Mouse (Mus musculus) neural tube, embryonic 11.5 days (tissue): ENCODE measurements around the gene Sult2b1. TPM values are rescaled to one million over a fixed set of nuclear protein-coding genes. Genes with fewer than 3 reads are reported as not detected.

Experiments
- ATAC-seq: fragments of 200-750 bp; cut with Nextera tagmentation; 2 replicates; pipeline ENCODE4 v1.8.0; 2017; ENCODE audit warnings: moderate number of reproducible peaks, mild to moderate bottlenecking, moderate TSS enrichment, moderate library complexity; ENCODE audit not compliant: insufficient read depth, low FRiP score, low TSS enrichment
- DNase-seq: peaks from one replicate; pipeline ENCODE4 v3.0.0-alpha.2; 2015; ENCODE audit warnings: low spot score
- H3K27ac ChIP-seq: fragments of 300-500 bp; sonication (generic); 2 replicates; pipeline ENCODE4 v1.5.1; 2014; ENCODE audit warnings: low read depth, mild to moderate bottlenecking, low read length
- H3K27me3 ChIP-seq: fragments of 300-500 bp; sonication (generic); 2 replicates; pipeline ENCODE4 v1.6.1; 2014; ENCODE audit warnings: mild to moderate bottlenecking, low read length, mixed read lengths; ENCODE audit not compliant: control insufficient read depth, insufficient read depth
- H3K36me3 ChIP-seq: fragments of 300-500 bp; sonication (generic); 2 replicates; pipeline ENCODE4 v1.6.1; 2014; ENCODE audit warnings: mild to moderate bottlenecking, low read length, moderate library complexity, mixed read lengths; ENCODE audit not compliant: control insufficient read depth, insufficient read depth
- H3K4me1 ChIP-seq: fragments of 300-500 bp; sonication (generic); 2 replicates; pipeline ENCODE4 v1.6.1; 2014; ENCODE audit warnings: low read length, mixed read lengths; ENCODE audit not compliant: control insufficient read depth, insufficient read depth
- H3K4me2 ChIP-seq: fragments of 300-500 bp; sonication (generic); 2 replicates; pipeline ENCODE4 v1.6.1; 2014; ENCODE audit warnings: low read depth, mild to moderate bottlenecking, moderate library complexity
- H3K4me3 ChIP-seq: fragments of 300-500 bp; sonication (generic); 2 replicates; pipeline ENCODE4 v1.5.1; 2014; ENCODE audit warnings: low read depth, low read length
- H3K9ac ChIP-seq: fragments of 300-500 bp; sonication (generic); 2 replicates; pipeline ENCODE4 v1.6.1; 2014; ENCODE audit warnings: mild to moderate bottlenecking, low read length
- H3K9me3 ChIP-seq: fragments of 300-500 bp; sonication (generic); 2 replicates; pipeline ENCODE4 v1.6.1; 2016; ENCODE audit warnings: low read length; ENCODE audit not compliant: control insufficient read depth
- WGBS: fragments of 180-500 bp; shearing (Covaris S2); extraction: QIAGEN DNeasy Blood & Tissue Kit; methylation state at CpG from one replicate; pipeline ENCODE4 v1.1.7; 2014; 5-methylcytosine and 5-hydroxymethylcytosine counted together
- polyA plus RNA-seq: library from polyadenylated mRNA; unstranded; fragments of >200 nt; fragmentation: Nextera tagmentation; extraction: Ambion mirVana; gene quantifications from 2 replicates; pipeline ENCODE4 v1.2.1, GENCODE M21; 2014

The Sult2b1 gene
- polyA plus RNA-seq, 1 experiment from 2014 or later, result 1.1 TPM

DNA sequence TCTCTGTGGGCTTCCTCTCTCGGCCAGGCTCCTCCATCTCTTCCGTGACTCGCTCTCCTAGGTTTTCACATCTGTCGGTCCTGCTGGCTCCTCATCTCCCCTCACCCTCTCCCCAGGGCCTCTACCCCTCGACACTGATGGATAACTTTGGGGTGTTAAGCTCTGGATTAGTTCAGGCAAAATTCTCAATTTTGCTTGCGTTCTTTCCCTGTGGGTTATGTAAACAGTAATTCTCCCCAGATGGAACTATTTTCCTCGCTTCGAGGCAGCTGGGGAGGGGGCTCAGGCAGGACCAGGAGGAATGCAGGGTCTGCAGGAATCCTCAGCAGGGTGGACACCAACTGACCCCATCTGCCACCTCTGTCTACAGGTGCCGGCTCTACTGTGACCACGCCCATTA, 98.7 kb downstream of the Sult2b1 start:
- DNase-seq (no peak), ATAC-seq (no peak)
- H3K4me3 ChIP-seq, result no peak overlapping the region
- H3K27ac ChIP-seq, result no peak overlapping the region
- no peak overlapping the region for H3K9ac ChIP-seq
- H3K27me3 ChIP-seq, result no peaks in the 10 kb centered on the region
- H3K36me3 ChIP-seq, result no peaks in the 10 kb centered on the region
- no peak overlapping the region for H3K4me2 ChIP-seq
- WGBS, result 46% methylated on average over 10 of the region's 10 CpGs
- H3K4me1 ChIP-seq, result peaks cover 19% of the 10 kb centered on the region
- H3K9me3 ChIP-seq, result no peaks in the 10 kb centered on the region

DNA sequence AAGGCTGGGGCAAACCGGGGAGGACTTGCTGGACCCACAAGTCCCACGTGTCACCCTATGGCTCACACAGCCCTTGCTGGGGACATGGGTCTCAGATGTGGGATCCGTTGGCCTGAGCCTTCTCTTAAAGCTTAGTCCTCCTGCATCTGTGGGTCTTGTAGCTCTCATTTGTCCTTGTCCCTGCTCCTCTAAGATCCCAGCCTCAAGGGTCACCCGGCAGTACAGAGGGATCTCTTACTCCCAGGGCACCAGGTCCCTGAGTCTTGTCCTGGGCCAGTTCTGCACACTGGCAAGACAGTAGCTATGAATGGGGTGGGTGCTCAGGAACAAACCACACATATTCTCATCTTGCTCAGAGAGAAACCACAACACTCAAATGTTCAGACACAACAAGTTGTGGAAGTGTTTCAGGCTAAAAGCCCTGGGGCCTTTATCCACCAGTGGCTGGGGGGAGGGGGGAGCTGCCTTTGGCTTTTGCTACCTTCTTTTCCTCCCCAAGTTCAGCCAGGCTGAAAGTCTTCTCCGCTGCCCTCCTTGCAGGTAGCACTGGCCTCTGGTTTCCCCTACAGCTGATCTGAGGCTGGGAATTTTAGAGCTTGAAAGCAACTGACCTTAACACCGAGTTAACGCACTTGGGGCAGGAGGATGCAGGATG, 100.9 kb downstream of the Sult2b1 start, which contains the start of gene Ntn5:
Gene Ntn5 (plus strand): TSS at position 627 of the 655 bp plus-strand sequence.
- H3K36me3 ChIP-seq, result no peaks in the 10 kb centered on the region
- 0 out of 2 replicates have a peak within 1 kb of the TSS, but pooled peaks have one; percentile 4 for H3K27ac ChIP-seq
- no peak within 1 kb of the TSS for H3K9ac ChIP-seq
- H3K4me2 ChIP-seq, result no peak within 1 kb of the TSS; the same call in 1 of the 2 replicates
- H3K27me3 ChIP-seq, result no peaks in the 10 kb centered on the region
- ATAC-seq, result no peak
- no peaks in the 10 kb centered on the region for H3K9me3 ChIP-seq
- peaks cover 15% of the 10 kb centered on the region for H3K4me1 ChIP-seq
- no peak for DNase-seq
- no peak within 1 kb of the TSS for H3K4me3 ChIP-seq
- 77% methylated on average over 7 of the region's 7 CpGs for WGBS

DNA sequence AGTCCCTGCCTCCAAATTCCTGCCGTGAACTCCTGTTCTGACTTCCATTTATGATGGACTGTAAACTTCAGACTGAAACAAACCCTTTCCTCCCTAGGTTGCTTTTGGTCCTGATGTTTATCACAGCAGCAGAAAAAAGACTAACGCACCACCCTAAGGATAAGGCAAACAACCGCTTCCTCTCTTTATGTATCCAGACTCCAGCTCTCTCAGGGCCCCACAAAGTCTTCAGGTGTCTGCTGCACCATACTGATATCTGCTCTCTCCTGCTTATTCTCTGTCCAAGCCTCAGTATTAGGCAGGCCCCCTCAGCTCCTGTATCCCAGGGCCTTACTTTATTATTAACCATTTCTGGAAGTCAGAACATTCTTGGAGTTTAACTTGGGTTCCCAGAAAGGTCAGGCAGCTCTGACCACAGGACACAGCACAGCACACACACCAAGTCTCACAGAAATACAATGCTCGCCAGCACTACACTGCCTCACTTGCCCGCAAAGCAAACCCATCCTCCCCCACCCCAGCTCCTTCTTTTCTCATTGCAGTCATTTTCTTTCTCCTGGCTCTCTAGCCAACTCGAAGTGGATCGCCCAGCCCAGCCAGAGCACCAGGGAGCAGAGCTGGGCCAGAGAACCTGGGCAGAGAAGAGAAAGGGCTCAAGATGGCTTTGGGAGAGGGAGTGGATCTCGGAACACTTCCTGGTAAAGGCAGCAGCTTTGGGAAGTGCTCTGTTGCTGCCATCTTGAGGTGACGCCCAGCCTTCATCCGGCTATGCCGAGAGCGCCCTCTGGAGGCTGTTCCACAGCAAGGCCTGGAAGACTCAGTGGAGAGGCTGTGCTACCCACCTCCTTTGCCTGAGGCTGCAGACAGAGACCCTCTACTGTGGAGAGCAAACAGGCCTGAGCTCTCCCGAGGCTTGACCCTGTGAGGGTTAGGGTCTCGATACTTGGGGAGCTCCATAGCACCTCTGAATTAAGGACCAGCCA, 102.0 kb downstream of the Sult2b1 start:
- no peak overlapping the region for H3K4me3 ChIP-seq
- H3K27ac ChIP-seq, result 0 out of 2 replicates have a peak overlapping the region, but pooled peaks have one; percentile 21
- ATAC-seq (peak; percentile 77), DNase-seq (peak; percentile 93)
- H3K36me3 ChIP-seq, result no peaks in the 10 kb centered on the region
- H3K9ac ChIP-seq, result peak overlapping the region; percentile 56
- H3K27me3 ChIP-seq, result no peaks in the 10 kb centered on the region
- WGBS, result 31% methylated on average over 14 of the region's 14 CpGs
- peaks cover 15% of the 10 kb centered on the region for H3K4me1 ChIP-seq
- peak overlapping the region; percentile 18 for H3K4me2 ChIP-seq
- no peaks in the 10 kb centered on the region for H3K9me3 ChIP-seq

DNA sequence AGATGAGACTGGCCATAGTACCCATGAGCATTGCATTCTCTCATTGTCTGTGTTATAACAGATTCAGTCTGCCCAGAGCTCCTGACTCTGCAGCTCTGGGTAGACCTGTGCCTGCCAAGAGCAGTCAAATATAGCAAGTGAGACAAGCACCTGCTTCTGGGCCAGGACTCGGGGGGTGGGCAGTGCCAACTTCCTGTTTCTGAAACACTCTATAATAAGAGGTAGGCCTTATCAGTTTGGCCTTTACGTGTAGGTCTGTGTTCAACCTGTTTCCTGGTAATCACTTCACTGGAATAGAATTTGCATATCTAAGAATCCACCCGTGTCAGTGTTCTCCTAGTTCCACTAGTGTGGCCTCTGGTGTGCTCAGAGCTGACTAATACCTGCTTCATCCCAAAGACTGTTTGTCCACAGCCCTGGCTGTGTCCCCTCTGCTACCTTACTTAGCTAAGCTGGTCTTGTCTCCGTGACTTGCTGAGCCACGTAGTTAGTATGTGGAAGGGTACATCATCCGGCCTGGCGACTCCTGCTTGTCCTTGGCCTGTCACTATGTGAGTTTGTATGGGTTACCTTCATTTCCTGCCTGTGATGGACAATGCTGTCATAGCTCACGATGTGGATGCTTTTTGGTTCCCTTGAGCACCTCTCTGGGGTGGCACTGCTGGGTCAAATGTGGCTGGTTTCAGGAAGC, 103.3 kb downstream of the Sult2b1 start:
- 88% methylated on average over 8 of the region's 8 CpGs for WGBS
- no peaks in the 10 kb centered on the region for H3K9me3 ChIP-seq
- no peaks in the 10 kb centered on the region for H3K36me3 ChIP-seq
- H3K27ac ChIP-seq, result no peak overlapping the region
- ATAC-seq (no peak), DNase-seq (no peak)
- no peak overlapping the region for H3K9ac ChIP-seq
- no peak overlapping the region for H3K4me2 ChIP-seq
- no peaks in the 10 kb centered on the region for H3K27me3 ChIP-seq
- H3K4me1 ChIP-seq, result peaks cover 6% of the 10 kb centered on the region
- H3K4me3 ChIP-seq, result no peak overlapping the region

Other genes starting within 250 kb of the Sult2b1 start
- gene Hsd17b14, start 229.8 kb downstream of the Sult2b1 start, polyA plus RNA-seq, result 0.78 and 1.1 TPM in 2 replicates
- 34.1 and 37.4 TPM in 2 replicates for gene Bcat2, start 214.5 kb downstream of the Sult2b1 start, polyA plus RNA-seq
- not detected in 2 replicates for gene Fgf21, start 169.2 kb downstream of the Sult2b1 start, polyA plus RNA-seq
- gene Fut1, start 167.4 kb downstream of the Sult2b1 start, polyA plus RNA-seq, result not detected in 2 replicates
- gene Izumo1, start 162.9 kb downstream of the Sult2b1 start, polyA plus RNA-seq, result not detected in 2 replicates
- 5.7 and 7.5 TPM in 2 replicates for gene Rasip1, start 157.2 kb downstream of the Sult2b1 start, polyA plus RNA-seq
- 2.9 and 5.6 TPM in 2 replicates for gene Mamstr, start 144.7 kb downstream of the Sult2b1 start, polyA plus RNA-seq
- gene Fut2, start 118.3 kb downstream of the Sult2b1 start, polyA plus RNA-seq, result 0.08 and 0.11 TPM in 2 replicates
- 1.1 and 1.4 TPM in 2 replicates for gene Ntn5, start 100.6 kb downstream of the Sult2b1 start, polyA plus RNA-seq
- 1.7 and 2.1 TPM in 2 replicates for gene Sec1, start 90.3 kb downstream of the Sult2b1 start, polyA plus RNA-seq
- gene Car11, start 84.8 kb downstream of the Sult2b1 start, polyA plus RNA-seq, result 11.5 and 12.4 TPM in 2 replicates
- gene Dbp, start 79.6 kb downstream of the Sult2b1 start, polyA plus RNA-seq, result 3.3 and 3.7 TPM in 2 replicates
- gene Rpl18, start 69.2 kb downstream of the Sult2b1 start, polyA plus RNA-seq, result 929 and 960 TPM in 2 replicates
- gene Sphk2, start 66.7 kb downstream of the Sult2b1 start, polyA plus RNA-seq, result 23.7 and 25.3 TPM in 2 replicates
- gene Fam83e, start 63.5 kb downstream of the Sult2b1 start, polyA plus RNA-seq, result 0.28 and 0.42 TPM in 2 replicates
- not detected in 2 replicates for gene Spaca4, start 58.9 kb downstream of the Sult2b1 start, polyA plus RNA-seq
- gene Lmtk3, start 931 bp downstream of the Sult2b1 start, polyA plus RNA-seq, result 3.8 and 4.3 TPM in 2 replicates
- 223 and 239 TPM in 2 replicates for gene Cyth2, start 29.9 kb upstream of the Sult2b1 start, polyA plus RNA-seq
- 0.88 and 1.4 TPM in 2 replicates for gene Kcnj14, start 40.1 kb upstream of the Sult2b1 start, polyA plus RNA-seq
- gene Grwd1, start 46.3 kb upstream of the Sult2b1 start, polyA plus RNA-seq, result 69.8 and 76.5 TPM in 2 replicates
- 75.4 and 86.4 TPM in 2 replicates for gene Kdelr1, start 88.1 kb upstream of the Sult2b1 start, polyA plus RNA-seq
- 0.37 and 0.73 TPM in 2 replicates for gene Grin2d, start 93.7 kb upstream of the Sult2b1 start, polyA plus RNA-seq
- 0.59 and 0.82 TPM in 2 replicates for gene Syngr4, start 112.0 kb upstream of the Sult2b1 start, polyA plus RNA-seq
- 2.8 and 3.9 TPM in 2 replicates for gene Tmem143, start 112.3 kb upstream of the Sult2b1 start, polyA plus RNA-seq
- 20.3 and 24.6 TPM in 2 replicates for gene Emp3, start 136.7 kb upstream of the Sult2b1 start, polyA plus RNA-seq
- 2.9 and 3.4 TPM in 2 replicates for gene Ccdc114, start 139.4 kb upstream of the Sult2b1 start, polyA plus RNA-seq
- gene Abcc6, start 245.6 kb upstream of the Sult2b1 start, polyA plus RNA-seq, result 0.15 and 0.20 TPM in 2 replicates
- gene Nomo1, start 249.0 kb upstream of the Sult2b1 start, polyA plus RNA-seq, result 18.0 and 19.2 TPM in 2 replicates